Mouse (Mus musculus): Measurements from ENCODE around the gene H2-Q10.
"Not testable (repeated sequence)": the region's sequence is repeated elsewhere in the genome, so short reads cannot be mapped to it uniquely, and the experiment has no call there.

H2-Q10 gene

GRCm38 (mm10) chr17:35469842-35470751 is at the start of gene H2-Q10:
H2-Q10 (plus strand) TSS chr17:35470089.
- DNase-seq (ENCODE audit: low spot score in 2 of 2) = no peak

DNA sequence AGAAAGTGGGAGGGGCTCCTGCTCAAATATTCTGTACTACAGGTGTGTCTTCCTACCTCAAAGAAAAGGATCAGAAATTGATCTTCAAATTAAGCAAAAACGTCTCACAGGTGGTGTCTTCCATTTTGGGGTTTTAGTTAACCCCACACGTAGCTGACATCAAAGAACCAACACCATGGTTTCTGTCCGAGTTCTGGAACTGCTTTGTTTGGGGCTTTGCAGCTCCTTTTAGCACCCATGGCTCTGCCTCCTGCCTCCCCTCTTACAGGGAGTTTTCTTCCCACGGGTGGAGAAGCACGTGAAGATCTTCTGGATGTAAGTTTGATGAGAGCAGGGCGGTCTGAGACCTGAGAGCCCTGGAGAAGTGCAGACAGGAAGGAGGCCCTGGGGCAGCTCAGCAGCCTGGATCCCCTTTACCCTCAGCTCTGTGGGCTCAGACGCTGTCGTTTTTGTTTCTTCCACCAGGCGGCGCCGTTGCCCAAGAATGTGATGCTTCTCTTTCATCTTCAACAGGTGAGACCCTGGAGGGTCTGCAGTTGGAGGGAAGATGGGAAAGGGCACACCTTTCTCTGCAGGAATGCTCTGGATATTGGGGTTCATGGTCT is 49.6 kb upstream of the H2-Q10 start:
- DNase-seq (ENCODE audit: low spot score in 2 of 2) = peak in 1 of 2 experiments; percentile 33

DNA sequence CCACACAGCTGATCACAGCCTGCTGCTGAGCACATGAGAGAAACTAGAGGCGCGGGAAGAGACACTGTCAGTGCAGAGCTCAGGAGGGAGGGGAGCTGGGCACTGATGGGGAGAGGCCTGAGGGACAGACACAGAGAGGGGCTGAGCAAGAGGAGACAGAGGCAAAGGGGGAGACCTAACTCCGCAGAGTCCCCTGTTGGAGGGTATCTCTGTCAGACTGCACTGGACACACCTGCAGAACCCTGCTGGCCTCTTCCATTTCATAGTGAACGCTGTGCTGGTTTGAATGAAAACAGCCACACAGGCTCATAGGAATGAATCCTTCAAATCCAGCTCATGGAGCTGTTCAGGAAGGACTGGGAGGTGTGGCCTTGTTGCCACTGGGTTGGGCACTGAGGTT is 48.6 kb upstream of the H2-Q10 start:
- not testable (repeated sequence) for DNase-seq (ENCODE audit: low spot score in 2 of 2)

GRCm38 (mm10) chr17:35422360-35422759 is 47.5 kb upstream of the H2-Q10 start:
- DNase-seq (ENCODE audit: low spot score in 2 of 2) = not testable (repeated sequence)

GRCm38 (mm10) chr17:35423131-35423810 is 46.6 kb upstream of the H2-Q10 start:
- not testable (repeated sequence) for DNase-seq (ENCODE audit: low spot score in 2 of 2)

DNA sequence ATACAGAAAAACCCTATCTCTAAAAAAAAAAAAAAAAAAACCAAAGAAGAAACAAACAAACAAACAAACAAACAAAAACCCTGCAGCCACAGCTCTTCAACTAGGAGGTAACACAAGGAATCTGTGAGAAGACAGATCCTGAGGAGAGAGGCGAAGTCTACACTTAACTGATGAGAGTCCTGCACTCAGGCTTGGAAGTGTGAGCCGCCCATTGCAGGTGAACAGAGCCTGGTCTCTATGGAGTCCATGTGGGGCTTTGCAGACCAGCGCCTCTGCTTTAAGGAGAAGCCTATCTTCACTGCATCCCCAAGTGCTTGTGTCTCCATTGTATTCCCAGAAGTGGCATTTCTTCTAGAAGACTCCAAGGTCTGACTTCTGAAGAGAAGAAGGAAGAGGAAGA is 45.8 kb upstream of the H2-Q10 start:
- DNase-seq (ENCODE audit: low spot score in 2 of 2) = not testable (repeated sequence)

DNA sequence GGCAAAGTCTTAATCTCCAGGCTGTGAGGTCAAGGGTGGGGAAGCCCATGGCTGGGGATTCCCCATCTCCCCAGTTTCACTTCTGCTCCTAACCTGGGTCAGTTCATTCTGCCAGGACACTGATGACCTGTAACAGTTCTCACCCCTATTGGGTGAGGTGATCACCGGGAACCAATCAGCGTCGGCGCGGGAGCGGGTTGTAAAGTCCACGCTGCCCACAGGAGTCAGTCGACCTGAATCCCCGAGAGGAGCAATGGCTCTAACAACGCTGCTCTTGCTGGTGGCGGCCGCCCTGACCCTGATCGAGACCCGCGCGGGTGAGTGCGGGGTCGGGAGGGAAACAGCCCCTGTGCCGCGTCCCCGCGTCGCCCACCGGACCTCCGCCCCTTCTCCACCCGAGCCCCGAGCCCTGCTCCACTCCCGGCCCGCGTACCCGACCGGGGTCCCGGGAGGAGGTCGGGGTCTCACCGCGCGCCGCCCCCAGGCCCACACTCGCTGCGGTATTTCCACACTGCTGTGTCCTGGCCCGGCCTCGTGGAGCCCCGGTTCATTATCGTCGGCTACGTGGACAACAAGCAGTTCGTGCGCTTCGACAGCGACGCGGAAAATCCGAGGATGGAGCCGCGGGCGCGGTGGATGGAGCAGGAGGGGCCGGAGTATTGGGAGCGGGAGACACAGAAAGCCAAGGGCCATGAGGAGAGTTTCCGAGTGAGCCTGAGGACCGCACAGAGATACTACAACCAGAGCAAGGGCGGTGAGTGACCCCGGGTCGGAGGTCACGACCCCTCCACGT is 45.1 kb upstream of the H2-Q10 start, which contains the start of gene H2-Q6:
Gene H2-Q6 (plus strand): TSS at position 227 of the 793 bp plus-strand sequence.
- DNase-seq (ENCODE audit: low spot score in 2 of 2) = peak; percentile 88 to 92

GRCm38 (mm10) chr17:35425474-35425873 is 44.4 kb upstream of the H2-Q10 start:
- DNase-seq (ENCODE audit: low spot score in 2 of 2) = peak; percentile 60 to 63

DNA sequence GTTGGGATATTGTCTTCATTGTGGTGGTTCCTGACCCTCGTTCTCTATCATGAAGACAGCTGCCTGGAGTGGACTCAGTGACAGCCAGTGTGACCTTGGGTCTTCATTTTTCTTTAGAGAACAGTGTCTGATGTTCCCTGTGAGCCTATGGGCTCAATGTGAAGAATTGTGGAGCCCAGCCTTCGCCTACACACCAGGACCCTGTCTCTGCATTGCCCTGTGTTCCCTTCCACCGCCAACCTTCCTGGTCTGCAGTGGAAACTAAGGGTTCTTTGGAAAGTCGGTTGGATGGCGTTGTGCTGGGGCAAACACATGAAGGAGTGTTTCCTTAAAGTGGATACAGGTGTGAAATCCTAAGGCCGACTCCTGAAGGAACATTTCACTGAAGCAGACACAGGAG is 41.0 kb upstream of the H2-Q10 start:
- not testable (repeated sequence) for DNase-seq (ENCODE audit: low spot score in 2 of 2)

GRCm38 (mm10) chr17:35430671-35431070 is 39.2 kb upstream of the H2-Q10 start:
- not testable (repeated sequence) for DNase-seq (ENCODE audit: low spot score in 2 of 2)

- not testable (repeated sequence) for DNase-seq (ENCODE audit: low spot score in 2 of 2)
Observed at GRCm38 (mm10) chr17:35432167-35432566, 37.7 kb upstream of the H2-Q10 start.

DNA sequence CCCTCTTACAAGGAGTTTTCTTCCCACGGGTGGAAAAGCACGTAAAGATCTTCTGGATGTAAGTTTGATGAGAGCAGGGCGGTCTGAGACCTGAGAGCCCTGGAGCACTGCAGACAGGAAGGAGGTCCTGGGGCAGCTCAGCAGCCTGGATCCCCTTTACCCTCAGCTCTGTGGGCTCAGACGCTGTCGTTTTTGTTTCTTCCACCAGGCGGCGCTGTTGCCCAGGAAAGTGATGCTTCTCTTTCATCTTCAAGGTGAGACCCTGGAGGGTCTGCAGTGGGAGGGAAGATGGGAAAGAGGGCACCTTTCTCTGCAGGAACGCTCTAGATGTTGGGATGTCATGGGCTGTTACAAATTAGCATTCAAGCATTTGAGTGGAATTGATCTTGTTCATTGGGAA is 35.1 kb upstream of the H2-Q10 start:
- DNase-seq (ENCODE audit: low spot score in 2 of 2) = not testable (repeated sequence)

GRCm38 (mm10) chr17:35435577-35435976 is 34.3 kb upstream of the H2-Q10 start:
- not testable (repeated sequence) for DNase-seq (ENCODE audit: low spot score in 2 of 2)

DNA sequence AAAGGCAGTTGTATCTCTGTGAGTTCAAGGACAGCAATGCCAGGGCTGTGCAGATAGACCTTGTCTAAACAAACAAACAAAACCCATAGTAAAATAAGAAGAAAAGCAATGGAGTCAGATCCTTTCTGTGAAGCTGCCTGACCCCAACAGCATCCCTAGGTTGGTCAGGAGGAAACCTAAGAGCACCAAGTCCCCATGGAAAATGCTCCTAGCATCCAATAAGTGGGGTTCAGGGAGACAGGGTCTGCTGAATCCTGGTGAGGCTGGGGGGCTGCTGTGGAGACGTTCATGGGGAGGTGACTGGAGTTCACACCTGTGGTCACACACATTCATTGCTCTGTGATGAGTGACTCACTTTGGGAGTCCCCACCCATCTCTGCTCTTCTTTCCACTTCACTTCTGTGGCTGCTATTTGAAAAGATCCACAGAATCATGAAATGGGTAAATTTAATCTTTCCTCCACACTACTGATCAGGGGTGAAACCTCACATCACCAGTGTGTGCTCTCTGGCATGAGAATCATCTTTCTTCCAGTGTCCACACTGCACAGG is 32.4 kb upstream of the H2-Q10 start:
- not testable (repeated sequence) for DNase-seq (ENCODE audit: low spot score in 2 of 2)

DNA sequence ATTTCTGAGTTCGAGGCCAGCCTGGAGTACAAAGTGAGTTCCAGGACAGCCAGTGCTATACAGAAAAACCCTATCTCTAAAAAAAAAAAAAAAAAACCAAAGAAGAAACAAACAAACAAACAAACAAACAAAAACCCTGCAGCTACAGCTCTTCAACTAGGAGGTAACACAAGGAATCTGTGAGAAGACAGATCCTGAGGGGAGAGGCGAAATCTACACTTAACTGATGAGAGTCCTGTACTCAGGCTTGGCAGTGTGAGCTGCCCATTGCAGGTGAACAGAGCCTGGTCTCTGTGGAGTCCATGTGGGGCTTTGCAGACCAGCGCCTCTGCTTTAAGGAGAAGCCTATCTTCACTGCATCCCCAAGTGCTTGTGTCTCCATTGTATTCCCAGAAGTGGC is 31.5 kb upstream of the H2-Q10 start:
- not testable (repeated sequence) for DNase-seq (ENCODE audit: low spot score in 2 of 2)

DNA sequence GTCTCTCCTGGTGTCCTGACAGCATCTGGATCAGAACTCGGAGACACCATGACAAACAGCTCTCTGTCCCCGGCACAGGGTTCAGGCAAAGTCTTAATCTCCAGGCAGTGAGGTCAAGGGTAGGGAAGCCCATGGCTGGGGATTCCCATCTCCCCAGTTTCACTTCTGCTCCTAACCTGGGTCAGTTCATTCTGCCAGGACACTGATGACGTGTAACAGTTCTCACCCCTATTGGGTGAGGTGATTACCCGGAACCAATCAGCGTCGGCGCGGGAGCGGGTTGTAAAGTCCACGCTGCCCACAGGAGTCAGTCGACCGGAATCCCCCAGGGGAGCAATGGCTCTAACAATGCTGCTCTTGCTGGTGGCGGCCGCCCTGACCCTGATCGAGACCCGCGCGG is 31.0 kb upstream of the H2-Q10 start, which contains the start of gene H2-Q7:
Gene H2-Q7 (plus strand): TSS at position 271 of the 400 bp plus-strand sequence.
- peak; percentile 94 to 96 for DNase-seq (ENCODE audit: low spot score in 2 of 2)

GRCm38 (mm10) chr17:35439295-35439747 is 30.6 kb upstream of the H2-Q10 start:
- peak in 1 of 2 experiments; percentile 34 for DNase-seq (ENCODE audit: low spot score in 2 of 2)

GRCm38 (mm10) chr17:35439925-35440645 is 29.8 kb upstream of the H2-Q10 start:
- DNase-seq (ENCODE audit: low spot score in 2 of 2) = not testable (repeated sequence)

GRCm38 (mm10) chr17:35442376-35442775 is 27.5 kb upstream of the H2-Q10 start:
- not testable (repeated sequence) for DNase-seq (ENCODE audit: low spot score in 2 of 2)

DNA sequence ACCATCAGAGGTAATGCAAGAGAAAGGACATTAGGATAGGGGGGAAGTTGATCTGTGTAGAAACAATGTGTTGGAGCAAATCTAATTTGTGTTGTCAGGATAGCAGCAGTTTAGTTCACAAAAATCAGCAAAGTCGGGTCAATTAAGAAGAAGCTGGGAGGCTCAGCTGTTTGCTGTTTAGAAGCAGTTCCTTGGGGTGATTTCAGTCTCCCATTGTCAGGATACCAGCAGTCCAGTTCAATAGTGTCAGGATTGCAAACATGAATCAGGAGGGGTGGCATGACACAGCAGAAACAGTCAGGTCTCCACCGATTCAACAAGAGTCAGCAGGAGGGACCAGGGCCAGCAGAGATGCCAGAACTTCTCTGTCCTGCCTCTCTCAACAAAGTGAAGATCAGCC is 25.4 kb upstream of the H2-Q10 start:
- DNase-seq (ENCODE audit: low spot score in 2 of 2) = not testable (repeated sequence)

All from spleen, postnatal 36 days (tissue).